ENCODE assay signal across 9 mouse cellular contexts in the genomic region with DNA sequence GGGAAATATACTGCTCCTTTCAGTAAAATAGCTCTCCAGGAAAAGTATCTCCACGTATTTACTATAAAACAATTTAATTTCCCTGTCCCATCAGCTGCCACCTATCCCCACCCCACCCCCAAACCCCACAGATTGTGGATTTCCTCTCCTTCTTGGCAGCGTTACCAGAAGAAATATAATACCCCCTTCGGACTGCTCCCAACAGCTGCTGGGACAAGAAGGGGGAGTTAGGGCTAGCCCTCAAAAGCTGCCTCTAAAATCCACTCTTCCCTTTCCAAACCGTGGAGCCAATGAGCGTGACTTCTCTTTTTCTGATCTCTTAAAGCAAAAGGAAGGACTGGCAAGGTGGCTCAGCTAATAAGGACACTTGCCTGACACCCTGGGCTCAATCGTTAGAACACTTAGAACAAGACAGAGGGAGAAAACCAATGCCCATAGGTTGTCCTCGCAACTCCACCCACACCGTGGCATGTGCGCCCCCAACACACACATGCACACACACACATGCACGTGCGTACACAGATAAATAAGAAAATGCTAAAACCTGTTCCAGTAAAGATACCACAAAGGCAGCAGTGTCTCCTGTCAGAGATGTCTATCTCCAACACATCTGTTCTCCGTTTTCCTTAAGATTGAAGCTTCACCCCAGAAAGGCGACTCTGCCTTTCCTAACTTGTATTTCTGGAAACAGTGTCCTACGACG. TPM values are rescaled to one million over a fixed set of nuclear protein-coding genes. Genes with fewer than 3 reads are reported as not detected.
DNase-seq lines count a peak whose midpoint lies in the region; ATAC-seq and TF ChIP-seq lines count a peak whose summit lies in the region.
"Had no signal": no experiment of that assay in that cellular context is flagged by ENCODE, and none has a peak within 500 bp of the region (broad histone marks: within the 10 kb centered on the region; RNA-seq: fewer than 3 reads in every experiment).

No protein-coding gene starts in this region.

- no peak for ATAC-seq in intestine, postnatal 0 days
- no peak for ATAC-seq in intestine, embryonic 15.5 days
- ATAC-seq in embryonic facial prominence, embryonic 11.5 days (replicated peaks; ENCODE audit: insufficient number of reproducible peaks, low FRiP score, low TSS enrichment, low read depth), result no peak
- no peak for ATAC-seq in forebrain, embryonic 16.5 days

- no peak overlapping the region for H3K9ac ChIP-seq in intestine, postnatal 0 days (ENCODE audit: low read depth, low read length)
- H3K9ac ChIP-seq in intestine, embryonic 15.5 days, result no peak overlapping the region
- no peak overlapping the region for H3K9ac ChIP-seq in embryonic facial prominence, embryonic 11.5 days (replicated peaks; ENCODE audit: low read length)
- no peak overlapping the region for H3K9ac ChIP-seq in forebrain, embryonic 16.5 days (replicated peaks; ENCODE audit: low read depth, low read length)
- H3K9ac ChIP-seq: neural tube, embryonic 13.5 days had no signal

- H3K36me3 ChIP-seq in intestine, postnatal 0 days (ENCODE audit: control insufficient read depth, insufficient read depth), result no peaks in the 10 kb centered on the region
- no peaks in the 10 kb centered on the region for H3K36me3 ChIP-seq in intestine, embryonic 15.5 days
- no peaks in the 10 kb centered on the region for H3K36me3 ChIP-seq in embryonic facial prominence, embryonic 11.5 days (replicated peaks; ENCODE audit: control insufficient read depth, insufficient read depth, low read depth, low read length)
- no peaks in the 10 kb centered on the region for H3K36me3 ChIP-seq in forebrain, embryonic 16.5 days (ENCODE audit: control insufficient read depth, insufficient read depth)
- H3K36me3 ChIP-seq: neural tube, embryonic 13.5 days had no signal

- no peaks in the 10 kb centered on the region for H3K27me3 ChIP-seq in intestine, postnatal 0 days (replicated peaks; ENCODE audit: control insufficient read depth, insufficient read depth, low read length)
- no peaks in the 10 kb centered on the region for H3K27me3 ChIP-seq in intestine, embryonic 15.5 days (replicated peaks)
- H3K27me3 ChIP-seq in embryonic facial prominence, embryonic 11.5 days (ENCODE audit: control insufficient read depth, insufficient read depth, low read length), result no peaks in the 10 kb centered on the region
- no peaks in the 10 kb centered on the region for H3K27me3 ChIP-seq in forebrain, embryonic 16.5 days (replicated peaks; ENCODE audit: control insufficient read depth, insufficient read depth, low read length)
- H3K27me3 ChIP-seq: neural tube, embryonic 13.5 days had no signal

- no peak for TF ChIP-seq CTCF in intestine, postnatal 0 days (IDR thresholded peaks at IDR 0.05; ENCODE audit: low read depth)

- H3K4me2 ChIP-seq in intestine, postnatal 0 days (replicated peaks; ENCODE audit: low read depth), result 0 out of 2 replicates have a peak overlapping the region, but pooled peaks have one; percentile 10
- H3K4me2 ChIP-seq in intestine, embryonic 15.5 days (replicated peaks), result no peak overlapping the region
- H3K4me2 ChIP-seq in embryonic facial prominence, embryonic 11.5 days (ENCODE audit: low read depth, low read length), result no peak overlapping the region
- no peak overlapping the region for H3K4me2 ChIP-seq in forebrain, embryonic 16.5 days (ENCODE audit: low read length)
- H3K4me2 ChIP-seq: neural tube, embryonic 13.5 days had no signal

- 68% methylated on average over 15 of the region's 15 CpGs for WGBS in intestine, postnatal 0 days
- 62% methylated on average over 15 of the region's 15 CpGs for WGBS in intestine, embryonic 15.5 days
- WGBS in embryonic facial prominence, embryonic 11.5 days, result 43% methylated on average over 15 of the region's 15 CpGs
- WGBS in forebrain, embryonic 16.5 days, result 60% methylated on average over 15 of the region's 15 CpGs

- no peak overlapping the region for H3K4me3 ChIP-seq in intestine, postnatal 0 days (ENCODE audit: low read depth, low read length)
- H3K4me3 ChIP-seq in intestine, embryonic 15.5 days (replicated peaks), result no peak overlapping the region
- no peak overlapping the region for H3K4me3 ChIP-seq in embryonic facial prominence, embryonic 11.5 days (ENCODE audit: low read depth, low read length)
- H3K4me3 ChIP-seq in forebrain, embryonic 16.5 days (replicated peaks; ENCODE audit: low read length), result no peak overlapping the region
- H3K4me3 ChIP-seq: neural tube, embryonic 13.5 days had no signal

- H3K27ac ChIP-seq in intestine, postnatal 0 days (ENCODE audit: low read depth, low read length), result no peak overlapping the region
- H3K27ac ChIP-seq in intestine, embryonic 15.5 days, result no peak overlapping the region
- H3K27ac ChIP-seq in embryonic facial prominence, embryonic 11.5 days (replicated peaks; ENCODE audit: low read depth, low read length), result no peak overlapping the region
- H3K27ac ChIP-seq in forebrain, embryonic 16.5 days (ENCODE audit: low read length), result no peak overlapping the region
- H3K27ac ChIP-seq: neural tube, embryonic 13.5 days had no signal

- H3K9me3 ChIP-seq in intestine, postnatal 0 days (ENCODE audit: control insufficient read depth), result no peaks in the 10 kb centered on the region
- no peaks in the 10 kb centered on the region for H3K9me3 ChIP-seq in intestine, embryonic 15.5 days
- no peaks in the 10 kb centered on the region for H3K9me3 ChIP-seq in embryonic facial prominence, embryonic 11.5 days (replicated peaks; ENCODE audit: control insufficient read depth, low read length)
- no peaks in the 10 kb centered on the region for H3K9me3 ChIP-seq in forebrain, embryonic 16.5 days (ENCODE audit: control insufficient read depth, low read length)
- H3K9me3 ChIP-seq: neural tube, embryonic 13.5 days had no signal

- H3K4me1 ChIP-seq in intestine, postnatal 0 days (replicated peaks; ENCODE audit: control insufficient read depth, insufficient read depth, low read length), result 0 out of 2 replicates have a peak, but pooled peaks cover 3% of the 10 kb centered on the region
- peaks cover 10% of the 10 kb centered on the region for H3K4me1 ChIP-seq in intestine, embryonic 15.5 days (replicated peaks)
- peaks cover 3% of the 10 kb centered on the region for H3K4me1 ChIP-seq in embryonic facial prominence, embryonic 11.5 days (ENCODE audit: control insufficient read depth, insufficient read depth, low read length)
- peaks cover 9% of the 10 kb centered on the region for H3K4me1 ChIP-seq in forebrain, embryonic 16.5 days (replicated peaks; ENCODE audit: control insufficient read depth, insufficient read depth, low read length)

- DNase-seq in embryonic facial prominence, embryonic 11.5 days (ENCODE audit: low spot score), result peak; percentile 74
- peak; percentile 39 to 51 for DNase-seq in kidney, postnatal 4 days
- DNase-seq in skeletal muscle tissue, adult 2 months (ENCODE audit: low read depth, low spot score), result peak; percentile 72
- no peak for DNase-seq in cerebellum, postnatal 4 days (ENCODE audit: low spot score in 2 of 2)
- no peak for DNase-seq in frontal cortex, postnatal 36 days (ENCODE audit: low spot score in 2 of 2)

RNA-seq across cellular contexts. Expression of a gene that starts 7.7 kb away (rescaled TPM):
- polyA plus RNA-seq in intestine, postnatal 0 days (2015; fragmentation: Nextera tagmentation; extraction: Ambion mirVana), result 2.6 and 3.3 TPM in 2 replicates
- polyA plus RNA-seq in intestine, embryonic 15.5 days (2015; fragmentation: Nextera tagmentation; extraction: Ambion mirVana), result 1.9 and 3.6 TPM in 2 replicates
- 3.1 and 3.5 TPM in 2 replicates for polyA plus RNA-seq in embryonic facial prominence, embryonic 11.5 days (2014; fragmentation: Nextera tagmentation; extraction: Ambion mirVana)
- polyA plus RNA-seq in forebrain, embryonic 16.5 days (2015; fragmentation: Nextera tagmentation; extraction: Ambion mirVana), result 3.2 and 5.7 TPM in 2 replicates

Comparison
In these comparisons a context has a peak if more than half of its experiments do, and no peak if none do; other contexts are left out.
1. DNase-seq: peak in embryonic facial prominence, embryonic 11.5 days (single experiment), kidney, postnatal 4 days (2 of 2) and skeletal muscle tissue, adult 2 months (single experiment); none in cerebellum, postnatal 4 days (0 of 2) and frontal cortex, postnatal 36 days (0 of 2).